Mouse (Mus musculus) stomach, embryonic 15.5 days (tissue): Measurements from ENCODE around the gene Gm4131. TPM values are rescaled to one million over a fixed set of nuclear protein-coding genes. Genes with fewer than 3 reads are reported as not detected.
"Not testable (repeated sequence)": the region's sequence is repeated elsewhere in the genome, so short reads cannot be mapped to it uniquely, and the experiment has no call there.

Experiments
- ATAC-seq: fragments of 200-750 bp; cut with Nextera tagmentation; 2 replicates; pipeline ENCODE4 v1.8.0; 2017; ENCODE audit warnings: low read depth, moderate number of reproducible peaks, moderate TSS enrichment; ENCODE audit not compliant: insufficient read depth, low FRiP score
- H3K27ac ChIP-seq: fragments of 300-500 bp; sonication (generic); 2 replicates; pipeline ENCODE4 v1.5.1; 2015; ENCODE audit warnings: mild to moderate bottlenecking, inconsistent platforms
- H3K27me3 ChIP-seq: fragments of 300-500 bp; sonication (generic); replicated peaks from 2 replicates; pipeline ENCODE4 v1.6.1; 2015; ENCODE audit warnings: inconsistent platforms
- H3K36me3 ChIP-seq: fragments of 300-500 bp; sonication (generic); 2 replicates; pipeline ENCODE4 v1.6.1; 2015; ENCODE audit warnings: inconsistent platforms
- H3K4me1 ChIP-seq: fragments of 300-500 bp; sonication (generic); 2 replicates; pipeline ENCODE4 v1.6.1; 2015; ENCODE audit warnings: inconsistent platforms
- H3K4me2 ChIP-seq: fragments of 300-500 bp; sonication (generic); 2 replicates; pipeline ENCODE4 v1.6.1; 2015; ENCODE audit warnings: mild to moderate bottlenecking, inconsistent platforms
- H3K4me3 ChIP-seq: fragments of 300-500 bp; sonication (generic); replicated peaks from 2 replicates; pipeline ENCODE4 v1.5.1; 2015; ENCODE audit warnings: inconsistent platforms
- H3K9ac ChIP-seq: fragments of 300-500 bp; sonication (generic); 2 replicates; pipeline ENCODE4 v1.6.1; 2015; ENCODE audit warnings: inconsistent platforms
- H3K9me3 ChIP-seq: fragments of 300-500 bp; sonication (generic); 2 replicates; pipeline ENCODE4 v1.6.1; 2016; ENCODE audit warnings: inconsistent platforms
- WGBS: fragments of 180-500 bp; shearing (Covaris S2); methylation state at CpG from one replicate; pipeline ENCODE4 v1.1.7; 2015; 5-methylcytosine and 5-hydroxymethylcytosine counted together
- polyA plus RNA-seq: library from polyadenylated mRNA; unstranded; fragments of >200 nt; fragmentation: Nextera tagmentation; extraction: Ambion mirVana; gene quantifications from 2 replicates; pipeline ENCODE4 v1.2.1, GENCODE M21; 2015

The Gm4131 gene
- not detected in 2 replicates for polyA plus RNA-seq

DNA sequence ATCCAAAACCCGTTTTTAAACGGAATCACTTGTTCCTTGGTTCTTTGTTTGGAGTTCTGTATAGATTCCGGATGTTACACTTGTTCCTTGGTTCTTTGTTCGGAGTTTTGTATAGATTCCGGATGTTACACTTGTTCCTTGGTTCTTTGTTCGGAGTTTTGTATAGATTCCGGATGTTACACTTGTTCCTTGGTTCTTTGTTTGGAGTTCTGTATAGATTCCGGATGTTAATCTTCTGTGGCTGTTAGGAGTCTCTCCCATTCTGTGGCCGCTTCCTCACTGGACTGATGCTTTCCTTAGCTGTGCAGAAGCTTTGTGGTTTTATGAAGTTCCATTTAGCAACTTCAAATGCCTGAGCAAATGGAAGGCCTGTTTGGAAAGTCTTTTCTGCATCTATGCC is at the start of gene Gm4131:
Gene Gm4131 (minus strand): TSS at position 101 of the 400 bp plus-strand sequence.
- 87% methylated on average over 9 of the region's 9 CpGs for WGBS
- not testable (repeated sequence) for H3K27me3 ChIP-seq
- H3K4me1 ChIP-seq = peaks cover 13% of the 10 kb centered on the region

DNA sequence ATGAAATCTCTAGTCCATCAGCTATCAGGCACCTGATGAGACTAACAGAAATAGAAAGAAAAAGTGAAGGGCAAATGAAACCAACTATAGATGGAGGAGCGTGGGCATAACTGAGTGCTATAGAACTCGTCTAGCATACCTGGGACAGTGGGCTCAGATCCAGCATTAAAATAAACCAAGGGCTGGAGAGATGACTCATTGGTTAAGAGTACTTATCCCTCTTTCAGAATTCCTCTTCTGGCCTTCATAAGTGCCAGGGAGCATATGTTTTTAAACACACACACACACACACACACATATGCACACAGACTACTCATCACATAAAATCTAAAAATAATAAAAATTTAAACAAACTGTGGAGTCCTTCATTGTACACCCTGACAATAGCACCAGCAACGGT is 43.2 kb upstream of the Gm4131 start:
- 60% methylated on average over 3 of the region's 3 CpGs for WGBS

More for the DNA sequence above, at the start of gene Gm4131:
- H3K4me3 ChIP-seq, H3K4me2 ChIP-seq, H3K9me3 ChIP-seq, H3K27ac ChIP-seq, H3K36me3 ChIP-seq, H3K9ac ChIP-seq, ATAC-seq: not testable (repeated sequence)

DNA sequence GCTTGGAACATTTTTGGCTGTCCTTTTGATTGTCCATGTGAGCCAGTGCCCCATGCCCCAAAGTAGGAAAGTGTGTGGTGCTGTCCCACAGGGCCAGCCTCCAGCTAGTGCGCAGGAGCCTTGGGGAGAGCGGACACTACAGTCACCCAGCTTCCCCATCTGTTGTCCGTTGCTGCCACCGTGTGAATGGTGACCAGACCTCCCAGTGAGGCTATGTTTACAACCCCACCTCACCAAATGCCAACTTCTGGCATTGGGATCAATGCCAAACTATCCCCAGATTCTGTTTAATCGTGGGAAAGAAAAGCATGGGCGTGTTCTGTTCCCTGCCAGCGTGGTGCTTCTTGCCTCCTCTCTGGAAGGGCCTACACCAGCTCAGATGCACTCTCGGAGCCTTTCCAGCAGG is 41.1 kb upstream of the Gm4131 start:
- Histone ChIP-seq H3K4me3 (no peak overlapping the region), H3K36me3 (no peaks in the 10 kb centered on the region), H3K27me3 (no peaks in the 10 kb centered on the region), H3K27ac (no peak overlapping the region), H3K9ac (no peak overlapping the region), H3K4me1 (no peaks in the 10 kb centered on the region), H3K4me2 (no peak overlapping the region), H3K9me3 (no peaks in the 10 kb centered on the region)
- no peak for ATAC-seq
- WGBS = 71% methylated on average over 8 of the region's 8 CpGs

More for the DNA sequence above, 43.2 kb upstream of the Gm4131 start:
- no peaks in the 10 kb centered on the region for H3K27me3 ChIP-seq
- no peak overlapping the region for H3K4me3 ChIP-seq
- no peak overlapping the region for H3K4me2 ChIP-seq
- H3K36me3 ChIP-seq = no peaks in the 10 kb centered on the region
- H3K27ac ChIP-seq = no peak overlapping the region
- H3K9ac ChIP-seq = no peak overlapping the region
- no peaks in the 10 kb centered on the region for H3K9me3 ChIP-seq
- ATAC-seq = no peak
- H3K4me1 ChIP-seq = no peaks in the 10 kb centered on the region

DNA sequence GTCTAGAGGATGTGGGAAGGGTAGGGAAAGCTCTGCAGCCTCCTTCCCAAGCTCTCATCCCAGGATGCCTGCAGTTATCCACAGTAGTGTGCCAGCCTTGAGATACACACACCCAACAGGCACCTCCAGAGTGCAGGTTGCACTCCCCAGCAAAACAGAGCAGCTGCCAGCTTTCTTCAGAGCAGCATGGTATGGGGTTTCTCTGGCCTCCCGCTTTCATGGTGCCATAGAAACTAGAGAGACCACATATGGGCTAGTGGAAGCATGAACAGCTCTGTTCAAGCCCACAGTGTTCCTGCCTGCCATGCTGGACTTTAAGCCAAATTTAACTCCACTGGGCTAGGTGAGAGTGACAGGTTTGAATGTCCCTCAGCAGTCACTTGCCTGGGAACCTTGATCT is 36.1 kb upstream of the Gm4131 start:
- no peak overlapping the region for H3K9ac ChIP-seq

DNA sequence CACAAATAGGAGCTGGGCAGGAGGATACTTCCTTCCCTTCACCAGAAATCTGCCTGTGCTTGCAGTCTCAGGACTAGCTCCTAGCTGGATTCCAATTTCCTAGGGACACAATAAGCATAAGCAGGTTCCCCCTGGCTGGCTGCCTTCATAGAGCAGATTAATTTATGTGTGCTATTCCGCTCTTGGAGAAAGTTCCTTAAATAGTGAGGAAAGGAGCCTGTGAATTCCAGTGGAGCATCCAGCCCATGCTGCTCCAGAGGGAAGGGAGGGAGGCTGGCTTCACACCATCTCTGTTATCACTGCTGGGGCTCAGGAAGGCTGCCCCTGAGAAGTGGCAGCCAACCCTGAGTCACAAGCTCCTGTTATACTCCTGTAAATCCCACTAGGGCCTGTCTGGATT is 35.5 kb upstream of the Gm4131 start:
- no peaks in the 10 kb centered on the region for H3K9me3 ChIP-seq
- no peak overlapping the region for H3K9ac ChIP-seq
- H3K4me3 ChIP-seq = no peak overlapping the region
- no peak overlapping the region for H3K4me2 ChIP-seq
- no peaks in the 10 kb centered on the region for H3K27me3 ChIP-seq
- H3K36me3 ChIP-seq = no peaks in the 10 kb centered on the region
- H3K4me1 ChIP-seq = 0 out of 2 replicates have a peak, but pooled peaks cover 2% of the 10 kb centered on the region
- peak; percentile 22; the same call in 1 of the 2 replicates for ATAC-seq
- H3K27ac ChIP-seq = peak overlapping the region; percentile 40; the same call in 1 of the 2 replicates
- 63% methylated on average over 1 of the region's 1 CpGs for WGBS

More for the DNA sequence above, 36.1 kb upstream of the Gm4131 start:
- Histone ChIP-seq H3K4me1 (0 out of 2 replicates have a peak, but pooled peaks cover 2% of the 10 kb centered on the region), H3K36me3 (no peaks in the 10 kb centered on the region), H3K27me3 (no peaks in the 10 kb centered on the region), H3K4me2 (no peak overlapping the region), H3K4me3 (no peak overlapping the region), H3K9me3 (no peaks in the 10 kb centered on the region), H3K27ac (peak overlapping the region; percentile 40; the same call in 1 of the 2 replicates)
- no peak for ATAC-seq
- WGBS = 97% methylated on average over 1 of the region's 1 CpGs

DNA sequence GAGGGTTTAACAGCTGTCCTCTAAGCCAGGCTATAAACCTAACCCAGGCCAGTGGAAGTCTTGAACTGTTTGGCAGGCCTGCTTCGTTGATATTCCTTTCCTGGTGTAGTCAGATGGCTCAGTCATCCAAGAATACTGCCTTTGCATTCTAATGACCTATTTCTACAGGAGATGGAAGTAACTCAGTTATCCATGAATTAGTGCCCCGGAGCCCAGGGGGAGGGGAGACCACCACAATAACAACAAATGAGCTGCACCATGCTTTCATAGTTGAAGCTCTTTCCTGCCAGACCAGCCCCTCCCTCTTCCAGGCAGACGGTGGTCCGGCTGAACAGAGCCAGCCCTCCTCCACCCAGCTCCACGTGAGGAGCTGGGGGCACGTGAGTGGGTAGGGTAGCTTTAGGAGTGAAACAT is 33.4 kb upstream of the Gm4131 start:
- Histone ChIP-seq H3K27ac (no peak overlapping the region), H3K4me3 (no peak overlapping the region), H3K9ac (no peak overlapping the region), H3K4me2 (no peak overlapping the region), H3K27me3 (no peaks in the 10 kb centered on the region), H3K36me3 (no peaks in the 10 kb centered on the region), H3K4me1 (0 out of 2 replicates have a peak, but pooled peaks cover 2% of the 10 kb centered on the region), H3K9me3 (no peaks in the 10 kb centered on the region)
- no peak for ATAC-seq
- WGBS = 79% methylated on average over 6 of the region's 6 CpGs

DNA sequence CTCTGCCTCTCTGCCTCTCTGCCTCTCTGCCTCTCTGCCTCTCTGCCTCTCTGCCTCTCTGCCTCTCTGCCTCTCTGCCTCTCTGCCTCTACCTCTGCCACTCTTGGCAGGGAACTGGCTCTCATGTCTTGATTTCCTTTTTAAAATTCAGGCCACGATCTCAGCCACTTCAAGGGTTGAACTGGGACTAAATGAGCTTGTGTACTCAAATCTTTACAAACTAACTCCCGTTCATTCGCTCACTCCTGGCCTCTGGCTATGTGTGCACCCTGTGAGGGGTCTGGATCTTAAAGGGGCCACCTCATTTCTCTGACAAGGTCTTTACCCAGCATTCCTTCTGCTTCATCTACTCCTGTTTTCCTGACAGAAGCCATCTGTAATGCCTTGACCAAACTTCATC is 18.6 kb upstream of the Gm4131 start:
- Histone ChIP-seq H3K27me3 (no peaks in the 10 kb centered on the region), H3K4me2 (no peak overlapping the region), H3K4me1 (no peaks in the 10 kb centered on the region), H3K36me3 (no peaks in the 10 kb centered on the region), H3K27ac (no peak overlapping the region), H3K9me3 (no peaks in the 10 kb centered on the region), H3K4me3 (no peak overlapping the region), H3K9ac (no peak overlapping the region)
- WGBS = 36% methylated on average over 3 of the region's 3 CpGs
- ATAC-seq = no peak

DNA sequence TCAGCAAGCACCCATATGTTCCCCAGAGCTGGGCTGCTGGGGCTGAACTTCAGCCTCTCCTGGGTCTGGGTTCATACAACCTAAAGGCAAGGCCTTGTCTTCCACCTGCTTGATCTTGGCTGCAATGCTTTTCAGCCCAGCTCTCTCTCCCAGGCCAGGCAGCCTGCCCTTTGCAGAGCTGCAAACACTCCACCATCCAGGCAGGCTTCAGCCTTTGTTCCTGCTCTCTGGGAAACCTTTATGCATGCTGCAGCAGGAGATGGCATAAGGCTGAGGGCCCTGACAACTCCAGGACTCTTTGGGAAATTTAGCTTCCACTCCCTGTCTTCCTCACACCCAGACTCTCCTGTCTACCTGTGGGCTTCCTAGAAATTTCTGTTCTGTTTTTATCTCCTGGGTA is 17.9 kb upstream of the Gm4131 start:
- Histone ChIP-seq H3K4me2 (no peak overlapping the region), H3K27ac (no peak overlapping the region), H3K4me1 (no peaks in the 10 kb centered on the region), H3K36me3 (no peaks in the 10 kb centered on the region), H3K9me3 (no peaks in the 10 kb centered on the region), H3K27me3 (no peaks in the 10 kb centered on the region), H3K4me3 (no peak overlapping the region), H3K9ac (no peak overlapping the region)
- ATAC-seq = no peak

DNA sequence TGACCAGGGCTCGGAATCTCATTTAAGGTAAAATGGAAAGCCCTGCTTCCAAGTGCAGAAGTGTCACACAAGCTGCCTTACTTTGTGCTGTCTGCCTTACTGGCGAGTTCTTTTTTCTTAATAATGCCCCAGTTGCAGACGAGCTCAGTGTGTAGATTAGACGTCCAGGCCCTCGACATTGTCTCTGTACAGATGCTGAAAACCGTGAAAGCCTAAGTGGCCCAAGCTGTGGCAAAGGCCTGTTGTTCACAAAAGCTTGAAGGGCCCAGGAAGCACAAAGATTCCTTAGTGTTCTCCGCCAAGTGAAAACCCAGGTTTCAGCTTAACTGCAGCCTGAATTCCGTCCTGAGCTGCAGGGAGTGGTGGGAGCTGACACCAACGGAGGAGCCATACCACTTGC is 15.0 kb upstream of the Gm4131 start:
- WGBS = 75% methylated on average over 9 of the region's 9 CpGs
- Histone ChIP-seq H3K27me3 (no peaks in the 10 kb centered on the region), H3K9ac (no peak overlapping the region)

DNA sequence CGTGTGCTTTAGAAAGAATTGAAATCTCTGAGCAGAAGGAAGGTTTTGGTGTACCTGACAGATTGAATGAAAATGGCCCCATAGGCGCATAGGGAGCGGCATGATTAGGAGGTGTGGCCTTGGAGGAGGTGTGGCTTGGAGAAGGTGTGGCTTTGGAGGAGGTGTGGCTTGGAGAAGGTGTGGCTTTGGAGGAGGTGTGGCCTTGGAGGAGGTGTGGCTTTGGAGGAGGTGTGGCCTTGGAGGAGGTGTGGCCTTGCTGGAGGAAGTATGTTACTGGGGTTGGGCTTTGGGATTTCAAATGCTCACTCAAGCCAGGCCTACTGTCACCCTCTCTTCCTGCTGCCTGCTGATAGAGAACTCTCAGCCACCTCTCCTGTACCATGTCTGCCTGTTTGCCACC is 14.2 kb upstream of the Gm4131 start:
- 86% methylated on average over 3 of the region's 3 CpGs for WGBS
- Histone ChIP-seq H3K9ac (no peak overlapping the region), H3K4me3 (no peak overlapping the region), H3K4me2 (no peak overlapping the region), H3K9me3 (no peaks in the 10 kb centered on the region), H3K27me3 (no peaks in the 10 kb centered on the region), H3K36me3 (no peaks in the 10 kb centered on the region), H3K27ac (no peak overlapping the region), H3K4me1 (no peaks in the 10 kb centered on the region)
- no peak for ATAC-seq

More for the DNA sequence above, 15.0 kb upstream of the Gm4131 start:
- Histone ChIP-seq H3K4me2 (no peak overlapping the region), H3K36me3 (no peaks in the 10 kb centered on the region), H3K4me1 (no peaks in the 10 kb centered on the region), H3K9me3 (no peaks in the 10 kb centered on the region), H3K4me3 (no peak overlapping the region), H3K27ac (no peak overlapping the region)
- no peak for ATAC-seq

DNA sequence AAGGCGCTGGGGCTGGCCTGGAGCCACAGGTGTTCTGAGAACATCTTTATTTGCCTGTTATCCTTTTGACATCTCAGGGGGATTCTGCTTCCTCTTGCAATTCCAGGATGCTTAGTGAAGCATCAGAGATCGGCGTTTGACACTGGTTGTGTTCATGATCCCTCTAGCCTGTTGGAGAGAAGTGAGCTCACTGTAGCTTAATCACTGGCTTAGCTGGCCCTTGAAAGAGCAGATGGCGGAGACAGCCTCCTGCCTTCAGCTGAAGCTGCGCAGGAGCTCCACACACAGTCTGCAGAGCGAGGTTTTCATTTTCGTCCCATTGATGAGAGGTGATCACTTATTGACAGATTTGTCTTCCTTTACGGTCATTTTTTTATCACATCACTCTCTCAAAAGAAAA is 9.1 kb upstream of the Gm4131 start:
- H3K27ac ChIP-seq = no peak overlapping the region
- H3K27me3 ChIP-seq = no peaks in the 10 kb centered on the region
- H3K9ac ChIP-seq = no peak overlapping the region
- no peak overlapping the region for H3K4me2 ChIP-seq
- H3K4me3 ChIP-seq = no peak overlapping the region
- no peaks in the 10 kb centered on the region for H3K36me3 ChIP-seq
- no peaks in the 10 kb centered on the region for H3K9me3 ChIP-seq
- 0 out of 2 replicates have a peak, but pooled peaks cover 3% of the 10 kb centered on the region for H3K4me1 ChIP-seq
- 73% methylated on average over 8 of the region's 8 CpGs for WGBS
- no peak for ATAC-seq

DNA sequence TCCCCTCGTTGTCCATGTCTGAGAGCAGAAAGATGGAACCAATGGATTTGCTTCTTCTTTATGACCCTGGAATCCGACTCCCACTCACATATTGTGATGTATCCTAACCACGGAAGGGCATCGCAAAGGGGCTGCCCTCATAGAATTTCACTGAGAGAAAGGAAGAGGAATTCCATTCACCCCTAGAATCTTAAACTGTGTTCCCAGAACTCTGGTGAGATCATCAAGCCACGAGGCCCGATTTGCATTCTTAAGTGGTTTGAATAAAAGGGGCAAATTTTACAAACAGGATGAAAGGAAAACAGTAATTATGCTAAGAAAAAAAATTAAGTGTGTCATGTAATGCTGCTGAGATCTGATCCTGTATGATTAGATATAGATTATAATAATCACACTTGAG is 8.2 kb upstream of the Gm4131 start:
- Histone ChIP-seq H3K36me3 (no peaks in the 10 kb centered on the region), H3K9me3 (no peaks in the 10 kb centered on the region), H3K9ac (no peak overlapping the region), H3K27me3 (no peaks in the 10 kb centered on the region), H3K4me1 (peaks cover 8% of the 10 kb centered on the region), H3K4me2 (no peak overlapping the region), H3K4me3 (no peak overlapping the region), H3K27ac (no peak overlapping the region)
- 67% methylated on average over 6 of the region's 6 CpGs for WGBS
- no peak for ATAC-seq

DNA sequence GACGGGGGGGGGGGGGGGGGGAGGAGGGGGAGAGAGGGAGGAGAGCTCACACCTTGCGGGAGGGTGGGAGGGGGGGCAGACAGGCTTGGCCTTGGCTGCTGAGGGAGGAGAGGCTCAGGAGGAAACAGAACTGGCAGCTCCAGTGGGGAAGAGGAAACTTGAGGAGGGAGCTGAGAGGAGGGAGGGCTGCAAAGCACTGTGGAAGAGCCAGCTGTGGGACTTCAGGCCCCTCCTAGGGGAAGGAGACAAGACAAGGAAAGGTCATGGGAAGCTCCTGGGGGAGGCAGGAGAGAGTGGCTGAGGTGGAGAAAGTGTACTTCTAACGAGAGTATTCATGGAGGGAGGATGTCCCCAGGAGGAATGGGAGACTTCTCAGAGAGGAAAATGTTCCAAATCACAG is 6.7 kb upstream of the Gm4131 start:
- ATAC-seq = no peak
- Histone ChIP-seq H3K27me3 (no peaks in the 10 kb centered on the region), H3K9me3 (no peaks in the 10 kb centered on the region), H3K4me1 (peaks cover 16% of the 10 kb centered on the region), H3K4me3 (no peak overlapping the region), H3K9ac (no peak overlapping the region), H3K27ac (no peak overlapping the region), H3K36me3 (no peaks in the 10 kb centered on the region), H3K4me2 (no peak overlapping the region)
- WGBS = 11% methylated on average over 1 of the region's 3 CpGs
